Mouse (Mus musculus): ENCODE measurements around the gene Tanc1. TPM values are rescaled to one million over a fixed set of nuclear protein-coding genes. Genes with fewer than 3 reads are reported as not detected.

Gene Tanc1
- polyA plus RNA-seq, 1 experiment from 2014 or later: 10.0 TPM

- Histone ChIP-seq H3K36me3 (no peaks in the 10 kb centered on the region), H3K9me3 (no peaks in the 10 kb centered on the region), H3K4me2 (no peak overlapping the region), H3K4me1 (replicated peaks) (peaks cover 2% of the 10 kb centered on the region), H3K9ac (no peak overlapping the region), H3K4me3 (no peak overlapping the region), H3K27me3 (no peaks in the 10 kb centered on the region), H3K27ac (replicated peaks) (no peak overlapping the region)
- WGBS: 80% methylated on average over 12 of the region's 12 CpGs
- ATAC-seq (ENCODE audit: low read depth): no peak
Observed at GRCm38 (mm10) chr2:59742500-59743116, 130.8 kb downstream of the Tanc1 start.

GRCm38 (mm10) chr2:59745428-59745827, 133.6 kb downstream of the Tanc1 start:
- ATAC-seq (ENCODE audit: low read depth): no peak
- H3K27ac ChIP-seq (replicated peaks): no peak overlapping the region
- no peak overlapping the region for H3K4me2 ChIP-seq
- no peak overlapping the region for H3K4me3 ChIP-seq
- H3K4me1 ChIP-seq (replicated peaks): no peaks in the 10 kb centered on the region
- H3K27me3 ChIP-seq: no peaks in the 10 kb centered on the region
- H3K9ac ChIP-seq: no peak overlapping the region
- no peaks in the 10 kb centered on the region for H3K36me3 ChIP-seq
- 29% methylated on average over 6 of the region's 6 CpGs for WGBS
- H3K9me3 ChIP-seq: no peaks in the 10 kb centered on the region

GRCm38 (mm10) chr2:59746070-59746469, 134.2 kb downstream of the Tanc1 start:
- 81% methylated on average over 9 of the region's 9 CpGs for WGBS
- Histone ChIP-seq H3K27ac (replicated peaks) (no peak overlapping the region), H3K4me2 (no peak overlapping the region), H3K27me3 (no peaks in the 10 kb centered on the region), H3K36me3 (no peaks in the 10 kb centered on the region), H3K4me1 (replicated peaks) (no peaks in the 10 kb centered on the region), H3K4me3 (no peak overlapping the region), H3K9me3 (no peaks in the 10 kb centered on the region), H3K9ac (no peak overlapping the region)
- ATAC-seq (ENCODE audit: low read depth): no peak

GRCm38 (mm10) chr2:59747757-59748156, 135.9 kb downstream of the Tanc1 start:
- Histone ChIP-seq H3K9ac (no peak overlapping the region), H3K4me3 (no peak overlapping the region), H3K36me3 (no peaks in the 10 kb centered on the region), H3K4me2 (no peak overlapping the region), H3K27me3 (no peaks in the 10 kb centered on the region), H3K4me1 (replicated peaks) (no peaks in the 10 kb centered on the region), H3K9me3 (no peaks in the 10 kb centered on the region), H3K27ac (replicated peaks) (no peak overlapping the region)
- 94% methylated on average over 9 of the region's 9 CpGs for WGBS
- no peak for ATAC-seq (ENCODE audit: low read depth)

- no peak overlapping the region for H3K4me3 ChIP-seq
- H3K36me3 ChIP-seq: no peaks in the 10 kb centered on the region
- no peak for ATAC-seq (ENCODE audit: low read depth)
- H3K27me3 ChIP-seq: no peaks in the 10 kb centered on the region
- no peak overlapping the region for H3K4me2 ChIP-seq
- no peaks in the 10 kb centered on the region for H3K4me1 ChIP-seq (replicated peaks)
- H3K9me3 ChIP-seq: no peaks in the 10 kb centered on the region
- H3K9ac ChIP-seq: no peak overlapping the region
- no peak overlapping the region for H3K27ac ChIP-seq (replicated peaks)
- 40% methylated on average over 10 of the region's 10 CpGs for WGBS
Observed at GRCm38 (mm10) chr2:59749371-59749770, 137.5 kb downstream of the Tanc1 start.

- H3K4me3 ChIP-seq: no peak overlapping the region
- H3K9me3 ChIP-seq: no peaks in the 10 kb centered on the region
- no peak overlapping the region for H3K27ac ChIP-seq (replicated peaks)
- WGBS: 75% methylated on average over 6 of the region's 6 CpGs
- H3K9ac ChIP-seq: no peak overlapping the region
- no peak for ATAC-seq (ENCODE audit: low read depth)
- H3K4me1 ChIP-seq (replicated peaks): peaks cover 12% of the 10 kb centered on the region
- H3K27me3 ChIP-seq: no peaks in the 10 kb centered on the region
- H3K4me2 ChIP-seq: no peak overlapping the region
- H3K36me3 ChIP-seq: no peaks in the 10 kb centered on the region
Observed at GRCm38 (mm10) chr2:59751172-59751571, 139.3 kb downstream of the Tanc1 start.

GRCm38 (mm10) chr2:59752148-59752547, 140.3 kb downstream of the Tanc1 start:
- no peak for ATAC-seq (ENCODE audit: low read depth)
- Histone ChIP-seq H3K9me3 (no peaks in the 10 kb centered on the region), H3K4me1 (replicated peaks) (peaks cover 12% of the 10 kb centered on the region), H3K36me3 (no peaks in the 10 kb centered on the region), H3K9ac (no peak overlapping the region), H3K4me2 (no peak overlapping the region), H3K27me3 (no peaks in the 10 kb centered on the region), H3K27ac (replicated peaks) (no peak overlapping the region), H3K4me3 (no peak overlapping the region)
- 87% methylated on average over 7 of the region's 7 CpGs for WGBS

- no peak overlapping the region for H3K27ac ChIP-seq (replicated peaks)
- H3K4me1 ChIP-seq (replicated peaks): peaks cover 12% of the 10 kb centered on the region
- ATAC-seq (ENCODE audit: low read depth): no peak
- H3K9me3 ChIP-seq: no peaks in the 10 kb centered on the region
- H3K36me3 ChIP-seq: no peaks in the 10 kb centered on the region
- H3K9ac ChIP-seq: no peak overlapping the region
- H3K4me2 ChIP-seq: no peak overlapping the region
- H3K4me3 ChIP-seq: no peak overlapping the region
- H3K27me3 ChIP-seq: no peaks in the 10 kb centered on the region
- 88% methylated on average over 5 of the region's 5 CpGs for WGBS
Observed at GRCm38 (mm10) chr2:59752766-59753165, 140.9 kb downstream of the Tanc1 start.

GRCm38 (mm10) chr2:59756137-59756753, 144.4 kb downstream of the Tanc1 start:
- Histone ChIP-seq H3K9ac (no peak overlapping the region), H3K36me3 (no peaks in the 10 kb centered on the region), H3K27ac (replicated peaks) (no peak overlapping the region), H3K4me3 (no peak overlapping the region), H3K4me2 (no peak overlapping the region), H3K9me3 (no peaks in the 10 kb centered on the region), H3K27me3 (no peaks in the 10 kb centered on the region), H3K4me1 (replicated peaks) (peaks cover 12% of the 10 kb centered on the region)
- ATAC-seq (ENCODE audit: low read depth): no peak
- WGBS: 83% methylated on average over 13 of the region's 13 CpGs

GRCm38 (mm10) chr2:59757015-59757414, 145.2 kb downstream of the Tanc1 start:
- H3K9me3 ChIP-seq: no peaks in the 10 kb centered on the region
- H3K4me3 ChIP-seq: no peak overlapping the region
- peak; percentile 80 for ATAC-seq (ENCODE audit: low read depth)
- WGBS: 69% methylated on average over 6 of the region's 6 CpGs
- no peak overlapping the region for H3K4me2 ChIP-seq
- peaks cover 12% of the 10 kb centered on the region for H3K4me1 ChIP-seq (replicated peaks)
- no peak overlapping the region for H3K27ac ChIP-seq (replicated peaks)
- H3K36me3 ChIP-seq: no peaks in the 10 kb centered on the region
- no peaks in the 10 kb centered on the region for H3K27me3 ChIP-seq
- no peak overlapping the region for H3K9ac ChIP-seq

GRCm38 (mm10) chr2:59758139-59758918, 146.5 kb downstream of the Tanc1 start:
- no peaks in the 10 kb centered on the region for H3K36me3 ChIP-seq
- ATAC-seq (ENCODE audit: low read depth): no peak
- H3K27me3 ChIP-seq: no peaks in the 10 kb centered on the region
- peaks cover 12% of the 10 kb centered on the region for H3K4me1 ChIP-seq (replicated peaks)
- WGBS: 85% methylated on average over 9 of the region's 9 CpGs
- no peak overlapping the region for H3K9ac ChIP-seq
- no peak overlapping the region for H3K4me2 ChIP-seq
- H3K4me3 ChIP-seq: no peak overlapping the region
- no peak overlapping the region for H3K27ac ChIP-seq (replicated peaks)
- H3K9me3 ChIP-seq: no peaks in the 10 kb centered on the region

- WGBS: 83% methylated on average over 4 of the region's 4 CpGs
- no peak overlapping the region for H3K9ac ChIP-seq
- no peak overlapping the region for H3K4me2 ChIP-seq
- H3K27me3 ChIP-seq: no peaks in the 10 kb centered on the region
- no peaks in the 10 kb centered on the region for H3K9me3 ChIP-seq
- H3K4me1 ChIP-seq (replicated peaks): peaks cover 7% of the 10 kb centered on the region; the same call in 1 of the 2 replicates
- no peak for ATAC-seq (ENCODE audit: low read depth)
- no peak overlapping the region for H3K4me3 ChIP-seq
- no peaks in the 10 kb centered on the region for H3K36me3 ChIP-seq
- no peak overlapping the region for H3K27ac ChIP-seq (replicated peaks)
Observed at GRCm38 (mm10) chr2:59760731-59761130, 148.9 kb downstream of the Tanc1 start.

Measured in neural tube, embryonic 13.5 days (tissue).